Mouse (Mus musculus) liver, embryonic 14.5 days (tissue): ENCODE results near the gene Chaf1a. TPM values are rescaled to one million over a fixed set of nuclear protein-coding genes. Genes with fewer than 3 reads are reported as not detected.
A peak's percentile ranks its signal among the peaks of the same experiment; 100 is the strongest.

ENCODE experiments used
- ATAC-seq: fragments of 200-750 bp; cut with Nextera tagmentation; 2 replicates; pipeline ENCODE4 v1.8.0; 2017; ENCODE audit warnings: moderate number of reproducible peaks, mild to moderate bottlenecking, moderate library complexity; ENCODE audit not compliant: insufficient read depth
- DNase-seq, 3 experiments: peaks; one replicate each; pipeline ENCODE4 v3.0.0-alpha.2; 2012 to 2013; ENCODE audit warnings: low read depth in 3 of 3, low spot score in 3 of 3
- H3K27ac ChIP-seq: fragments of 300-500 bp; sonication (generic); 2 replicates; pipeline ENCODE4 v1.5.1; 2014; ENCODE audit warnings: moderate library complexity, mild to moderate bottlenecking, control low read depth, inconsistent platforms
- H3K27me3 ChIP-seq: fragments of 300-500 bp; sonication (generic); 2 replicates; pipeline ENCODE4 v1.6.1; 2014; ENCODE audit warnings: mild to moderate bottlenecking, low read length, moderate library complexity; ENCODE audit not compliant: control insufficient read depth, insufficient read depth
- H3K36me3 ChIP-seq: fragments of 300-500 bp; sonication (generic); replicated peaks from 2 replicates; pipeline ENCODE4 v1.6.1; 2014; ENCODE audit warnings: low read depth; ENCODE audit not compliant: control insufficient read depth, insufficient read depth
- H3K4me1 ChIP-seq, 2 experiments: fragments of 200-500 bp in 1 of 2; fragments of 300-500 bp in 1 of 2; sonication (generic) in 1 of 2; replicated peaks; 2 replicates each; pipeline ENCODE4 v1.6.1; 2012 to 2014; ENCODE audit warnings: antibody characterized with exemption in 1 of 2, inconsistent platforms in 1 of 2, low read length in 1 of 2; ENCODE audit not compliant: control insufficient read depth in 2 of 2, insufficient read depth in 2 of 2
- H3K4me2 ChIP-seq: fragments of 300-500 bp; sonication (generic); 2 replicates; pipeline ENCODE4 v1.6.1; 2014; ENCODE audit warnings: low read depth, mild to moderate bottlenecking, control low read depth, moderate library complexity
- H3K4me3 ChIP-seq, 2 experiments: fragments of 200-500 bp in 1 of 2; fragments of 300-500 bp in 1 of 2; sonication (generic) in 1 of 2; 2 replicates each; pipeline ENCODE4 v1.5.1; 2012 to 2014; ENCODE audit warnings: low read depth in 2 of 2, low read length in 2 of 2, mild to moderate bottlenecking in 2 of 2, control low read depth in 1 of 2, inconsistent platforms in 1 of 2, moderate library complexity in 1 of 2; ENCODE audit not compliant: insufficient read depth in 1 of 2
- H3K9ac ChIP-seq: fragments of 300-500 bp; sonication (generic); replicated peaks from 2 replicates; pipeline ENCODE4 v1.6.1; 2014; ENCODE audit warnings: mild to moderate bottlenecking, control low read depth, moderate library complexity
- H3K9me3 ChIP-seq: fragments of 300-500 bp; sonication (generic); 2 replicates; pipeline ENCODE4 v1.6.1; 2016; ENCODE audit warnings: low read length, mixed read lengths; ENCODE audit not compliant: control insufficient read depth
- CTCF ChIP-seq: IDR thresholded peaks from 2 replicates; pipeline ENCODE4 v1.5.1; 2016; ENCODE audit warnings: antibody characterized with exemption, low read depth, control low read depth
- EP300 ChIP-seq: IDR thresholded peaks from 2 replicates; pipeline ENCODE4 v1.6.1; 2016; ENCODE audit warnings: antibody characterized with exemption, low read depth
- WGBS: fragments of 180-500 bp; shearing (Covaris S2); extraction: QIAGEN DNeasy Blood & Tissue Kit; methylation state at CpG from one replicate; pipeline ENCODE4 v1.1.7; 2014; ENCODE audit not compliant: insufficient replicate concordance; 5-methylcytosine and 5-hydroxymethylcytosine counted together
- polyA plus RNA-seq, 2 experiments: library from polyadenylated mRNA; depleted of rRNA in 1 of 2; stranded (reverse) in 1 of 2; unstranded in 1 of 2; fragments of >200 nt; fragmentation: Nextera tagmentation in 1 of 2; extraction: Ambion mirVana in 1 of 2; gene quantifications; 2 replicates each; pipeline versions ENCODE4 v1.2.1 to v1.2.3; 2012 to 2014

The Chaf1a gene
- polyA plus RNA-seq, 2 experiments: 10.2 to 14.6 TPM

- no peaks in the 10 kb centered on the region for H3K36me3 ChIP-seq
- H3K27me3 ChIP-seq: no peaks in the 10 kb centered on the region
- no peaks in the 10 kb centered on the region for H3K9me3 ChIP-seq
- no peak for TF ChIP-seq EP300
- TF ChIP-seq CTCF: no peak
- H3K4me1 ChIP-seq: peaks cover 18 to 31% of the 10 kb centered on the region in 2 experiments
- 34% methylated on average over 13 of the region's 13 CpGs for WGBS
- peak overlapping the region; percentile 58 for H3K4me2 ChIP-seq
- peak overlapping the region; percentile 44 for H3K9ac ChIP-seq
- H3K4me3 ChIP-seq: peak overlapping the region; percentile 41 to 46
- H3K27ac ChIP-seq: peak overlapping the region; percentile 4; the same call in 1 of the 2 replicates
- ATAC-seq (no peak), DNase-seq (no peak)
Observed at GRCm38 (mm10) chr17:56036901-56037287, 3.3 kb upstream of the Chaf1a start.

- H3K36me3 ChIP-seq: peaks cover 4% of the 10 kb centered on the region
- no peak overlapping the region for H3K4me2 ChIP-seq
- H3K27ac ChIP-seq: no peak overlapping the region
- H3K9ac ChIP-seq: no peak overlapping the region
- H3K4me3 ChIP-seq: no peak overlapping the region
- ATAC-seq (no peak), DNase-seq (no peak)
- H3K27me3 ChIP-seq: no peaks in the 10 kb centered on the region
- 77% methylated on average over 8 of the region's 8 CpGs for WGBS
- H3K9me3 ChIP-seq: no peaks in the 10 kb centered on the region
- H3K4me1 ChIP-seq: peaks cover 18 to 33% of the 10 kb centered on the region in 2 experiments
- no peak for TF ChIP-seq EP300
- no peak for TF ChIP-seq CTCF
Observed at GRCm38 (mm10) chr17:56038583-56039261, 1.5 kb upstream of the Chaf1a start.

DNA sequence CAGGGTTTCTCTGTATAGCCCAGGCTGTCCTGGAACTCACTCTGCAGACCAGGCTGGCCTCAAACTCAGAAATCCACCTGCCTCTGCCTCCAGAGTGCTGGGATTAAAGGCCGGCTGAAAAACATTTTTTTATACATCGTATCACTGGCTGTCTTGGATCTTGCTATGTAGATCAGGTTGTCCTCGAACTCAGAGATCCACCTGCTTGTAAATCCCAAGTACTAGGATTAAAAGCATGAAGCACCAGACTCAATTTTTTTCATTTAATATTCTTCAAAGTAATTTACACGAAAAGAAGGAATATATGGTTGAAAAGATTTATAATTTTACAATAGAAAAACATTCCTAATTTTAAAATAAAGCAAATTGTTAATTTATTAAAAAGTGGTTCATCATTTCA is 894 bp upstream of the Chaf1a start:
- no peaks in the 10 kb centered on the region for H3K27me3 ChIP-seq
- H3K4me3 ChIP-seq: peak overlapping the region in 1 of 2 experiments; percentile 90; a peak in 2 of 4 replicates
- DNase-seq: no peak
- peaks cover 18 to 28% of the 10 kb centered on the region in 2 experiments for H3K4me1 ChIP-seq
- H3K9me3 ChIP-seq: no peaks in the 10 kb centered on the region
- TF ChIP-seq CTCF (no peak), EP300 (no peak)
- ATAC-seq: no peak
- peaks cover 11% of the 10 kb centered on the region for H3K36me3 ChIP-seq
- peak overlapping the region; percentile 78 for H3K27ac ChIP-seq
- peak overlapping the region; percentile 91 for H3K4me2 ChIP-seq
- H3K9ac ChIP-seq: peak overlapping the region; percentile 74
- 56% methylated on average over 4 of the region's 4 CpGs for WGBS

DNA sequence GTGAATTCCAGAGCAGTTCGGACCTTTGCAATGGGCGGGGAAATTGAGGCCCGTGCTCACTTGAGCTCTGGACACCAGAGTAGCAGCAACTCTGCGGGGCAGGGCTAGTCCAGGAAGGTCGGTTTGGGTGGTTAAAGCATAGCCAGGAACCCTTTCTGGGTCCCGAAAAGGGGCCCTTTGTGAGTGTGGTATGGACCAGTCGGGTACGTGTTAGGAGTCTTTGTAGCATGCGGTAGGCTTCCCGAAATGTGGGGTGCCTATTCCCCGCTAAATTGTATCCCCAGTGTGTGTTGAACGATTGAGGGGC is 571 bp downstream of the Chaf1a start:
- H3K9ac ChIP-seq: peak overlapping the region; percentile 87
- TF ChIP-seq CTCF (no peak), EP300 (no peak)
- peak overlapping the region; percentile 90 to 97 for H3K4me3 ChIP-seq
- peak in 1 of 3 experiments; percentile 28 for DNase-seq
- WGBS: under 1% methylated on average over 12 of the region's 12 CpGs
- no peaks in the 10 kb centered on the region for H3K27me3 ChIP-seq
- H3K9me3 ChIP-seq: no peaks in the 10 kb centered on the region
- peaks cover 25% of the 10 kb centered on the region for H3K36me3 ChIP-seq
- peaks cover 10 to 17% of the 10 kb centered on the region in 2 experiments for H3K4me1 ChIP-seq
- peak overlapping the region; percentile 75 for H3K27ac ChIP-seq
- peak overlapping the region; percentile 91 for H3K4me2 ChIP-seq
- no peak for ATAC-seq

DNA sequence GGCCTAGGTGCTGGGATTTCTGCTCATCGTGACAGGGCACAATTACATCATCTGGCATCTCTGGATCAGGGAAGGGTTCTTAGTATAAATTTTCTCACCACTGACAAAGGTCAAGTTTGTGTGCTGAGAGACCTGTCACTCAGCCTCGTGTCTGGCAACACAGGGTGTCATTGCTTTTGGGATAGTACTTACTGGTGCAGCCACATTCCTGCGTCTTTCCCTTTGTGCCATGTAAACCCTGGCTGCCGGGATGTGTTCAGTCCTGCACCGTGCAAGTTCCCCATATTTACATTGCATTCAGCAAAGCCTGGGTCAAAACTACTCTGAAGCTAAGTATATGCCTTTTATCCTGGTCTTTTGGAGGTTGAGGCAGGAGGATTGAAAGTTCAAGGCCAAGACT is 11.1 kb downstream of the Chaf1a start:
- DNase-seq: no peak
- Histone ChIP-seq H3K27me3 (no peaks in the 10 kb centered on the region), H3K4me2 (no peak overlapping the region), H3K36me3 (peaks cover 65% of the 10 kb centered on the region), H3K9ac (no peak overlapping the region), H3K27ac (no peak overlapping the region), H3K9me3 (no peaks in the 10 kb centered on the region), H3K4me3 (no peak overlapping the region), H3K4me1 (no peaks in the 10 kb centered on the region)
- 80% methylated on average over 5 of the region's 5 CpGs for WGBS
- TF ChIP-seq EP300 (no peak), CTCF (no peak)
- ATAC-seq: no peak
